Mouse (Mus musculus) embryonic facial prominence, embryonic 15.5 days (tissue): ENCODE measurements at regions not wholly inside any gene's neighbourhood (a gene's known extent, or its start where the extent isn't known, plus 50 kb on each side); places are given as distances from the start of the nearest gene placed in this dataset.

ENCODE experiments used
- ATAC-seq: fragments of 200-750 bp; cut with Nextera tagmentation; 2 replicates; pipeline ENCODE4 v1.8.0; 2017; ENCODE audit warnings: low read depth, moderate TSS enrichment; ENCODE audit not compliant: insufficient number of reproducible peaks, low FRiP score, low TSS enrichment
- H3K27ac ChIP-seq: fragments of 300-500 bp; sonication (generic); replicated peaks from 2 replicates; pipeline ENCODE4 v1.5.1; 2015; ENCODE audit warnings: mild to moderate bottlenecking, inconsistent platforms
- H3K27me3 ChIP-seq: fragments of 300-500 bp; sonication (generic); 2 replicates; pipeline ENCODE4 v1.6.1; 2015; ENCODE audit warnings: inconsistent platforms
- H3K36me3 ChIP-seq: fragments of 300-500 bp; sonication (generic); 2 replicates; pipeline ENCODE4 v1.6.1; 2015; ENCODE audit warnings: mild to moderate bottlenecking, inconsistent platforms
- H3K4me1 ChIP-seq: fragments of 300-500 bp; sonication (generic); 2 replicates; pipeline ENCODE4 v1.6.1; 2015; ENCODE audit warnings: inconsistent platforms
- H3K4me2 ChIP-seq: fragments of 300-500 bp; sonication (generic); replicated peaks from 2 replicates; pipeline ENCODE4 v1.6.1; 2015; ENCODE audit warnings: mild to moderate bottlenecking, inconsistent platforms
- H3K4me3 ChIP-seq: fragments of 300-500 bp; sonication (generic); replicated peaks from 2 replicates; pipeline ENCODE4 v1.5.1; 2015; ENCODE audit warnings: mild to moderate bottlenecking, inconsistent platforms
- H3K9ac ChIP-seq: fragments of 300-500 bp; sonication (generic); 2 replicates; pipeline ENCODE4 v1.6.1; 2015; ENCODE audit warnings: inconsistent platforms
- H3K9me3 ChIP-seq: fragments of 300-500 bp; sonication (generic); replicated peaks from 2 replicates; pipeline ENCODE4 v1.6.1; 2016; ENCODE audit warnings: inconsistent platforms
- WGBS: fragments of 180-500 bp; shearing (Covaris S2); methylation state at CpG from one replicate; pipeline ENCODE4 v1.1.7; 2015; 5-methylcytosine and 5-hydroxymethylcytosine counted together

DNA sequence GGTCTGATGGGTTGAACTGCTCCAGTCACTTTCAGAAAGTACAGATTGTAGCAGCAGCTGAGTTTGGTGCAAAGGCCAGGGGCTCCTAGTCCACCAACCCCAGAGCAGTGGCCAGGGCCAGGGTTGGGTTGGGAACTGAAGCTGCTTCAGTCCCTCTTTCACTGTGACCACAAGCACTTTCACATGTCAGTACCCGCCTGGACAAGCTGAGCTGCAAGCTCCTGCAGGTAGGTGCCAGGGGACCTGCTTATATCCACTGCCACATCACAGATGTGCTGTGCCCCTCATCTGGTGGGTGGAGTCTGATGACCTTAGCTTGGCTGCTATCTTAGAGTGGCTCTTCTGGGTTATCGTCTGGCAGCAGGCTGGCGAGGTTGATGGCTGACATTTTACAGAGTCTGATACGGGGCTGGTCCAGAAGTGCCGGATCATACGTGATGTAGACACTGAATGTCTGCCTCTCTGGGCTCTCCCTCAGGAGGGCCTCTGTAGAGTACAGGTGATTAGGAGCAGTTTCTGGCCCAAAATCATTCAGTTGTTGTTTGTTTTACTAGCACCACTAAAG is 192.6 kb downstream of the Rybp start:
- Histone ChIP-seq H3K27ac (no peak overlapping the region), H3K9me3 (no peaks in the 10 kb centered on the region), H3K4me2 (no peak overlapping the region), H3K36me3 (no peaks in the 10 kb centered on the region), H3K9ac (no peak overlapping the region), H3K4me3 (no peak overlapping the region), H3K4me1 (peaks cover 10% of the 10 kb centered on the region), H3K27me3 (peaks cover 5% of the 10 kb centered on the region; the same call in 1 of the 2 replicates)
- WGBS: 89% methylated on average over 6 of the region's 6 CpGs
- ATAC-seq: no peak

DNA sequence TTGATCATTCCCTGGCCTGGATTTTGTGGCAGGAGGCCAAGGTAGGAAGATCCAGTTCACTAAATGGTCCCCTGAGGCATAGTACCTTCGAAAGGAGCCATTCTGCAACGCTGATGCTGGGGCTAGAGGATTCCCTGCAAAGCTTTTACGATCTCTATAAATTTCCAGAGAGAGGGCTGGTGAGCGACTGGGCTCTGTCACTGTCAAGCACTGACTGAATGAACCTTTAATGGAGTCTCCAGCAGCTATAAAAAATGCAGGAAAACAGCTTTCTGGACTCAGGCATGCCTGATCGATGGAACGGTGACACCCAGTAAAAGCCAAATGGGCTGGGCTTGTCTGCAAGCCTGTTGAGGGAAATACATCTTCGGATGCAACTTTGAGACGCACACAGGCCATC is 194.4 kb downstream of the Rybp start:
- H3K4me3 ChIP-seq: no peak overlapping the region
- H3K4me2 ChIP-seq: no peak overlapping the region
- no peak overlapping the region for H3K9ac ChIP-seq
- no peaks in the 10 kb centered on the region for H3K9me3 ChIP-seq
- H3K4me1 ChIP-seq: peaks cover 10% of the 10 kb centered on the region
- no peaks in the 10 kb centered on the region for H3K36me3 ChIP-seq
- no peak for ATAC-seq
- peaks cover 4% of the 10 kb centered on the region; the same call in 1 of the 2 replicates for H3K27me3 ChIP-seq
- WGBS: 60% methylated on average over 8 of the region's 8 CpGs
- no peak overlapping the region for H3K27ac ChIP-seq

DNA sequence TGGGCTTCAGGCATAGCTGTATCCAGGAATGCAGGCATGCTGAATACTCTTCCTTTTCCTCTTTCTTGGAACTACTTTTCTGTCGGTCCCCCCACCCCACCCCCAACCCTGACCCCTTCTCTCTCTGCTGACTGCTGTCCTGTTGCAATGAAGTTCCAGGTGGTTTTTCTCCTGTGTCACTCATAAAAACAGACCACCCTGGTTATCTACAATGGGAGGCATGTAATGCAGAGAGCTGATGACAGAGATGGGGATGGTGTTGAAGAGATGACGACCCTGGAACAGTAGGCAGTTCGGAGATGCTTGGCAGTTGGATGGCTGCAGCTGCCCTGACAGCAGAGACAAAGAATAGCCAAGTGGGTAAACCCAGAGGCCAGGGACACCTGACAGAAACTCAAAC is 195.5 kb downstream of the Rybp start:
- ATAC-seq: no peak
- Histone ChIP-seq H3K27ac (no peak overlapping the region), H3K4me2 (no peak overlapping the region), H3K9ac (no peak overlapping the region), H3K36me3 (no peaks in the 10 kb centered on the region), H3K27me3 (peaks cover 4% of the 10 kb centered on the region; the same call in 1 of the 2 replicates), H3K4me1 (peaks cover 8% of the 10 kb centered on the region), H3K4me3 (no peak overlapping the region), H3K9me3 (no peaks in the 10 kb centered on the region)
- WGBS: 73% methylated on average over 3 of the region's 3 CpGs

DNA sequence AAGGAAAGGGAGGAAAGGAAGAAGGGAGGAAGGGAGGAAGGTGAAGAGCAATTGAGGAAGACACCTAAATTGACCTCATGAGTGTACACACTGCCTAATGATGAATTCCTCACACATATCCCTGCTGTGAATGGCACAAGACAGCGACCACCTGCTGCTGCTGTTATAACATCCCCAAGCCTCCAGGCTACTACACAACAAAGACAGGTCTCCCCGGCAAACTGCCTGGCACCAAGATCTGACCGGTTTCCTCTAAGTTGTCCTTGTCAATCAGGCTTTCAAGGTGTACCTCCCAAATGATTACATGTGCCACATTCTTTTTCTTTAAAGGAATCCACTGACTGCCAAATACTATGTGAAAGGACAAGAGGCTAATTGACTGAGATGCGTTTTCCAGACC is 198.7 kb downstream of the Rybp start:
- Histone ChIP-seq H3K9ac (no peak overlapping the region), H3K27ac (no peak overlapping the region), H3K9me3 (no peaks in the 10 kb centered on the region), H3K4me3 (no peak overlapping the region), H3K4me2 (no peak overlapping the region), H3K36me3 (no peaks in the 10 kb centered on the region), H3K27me3 (peaks cover 4% of the 10 kb centered on the region; the same call in 1 of the 2 replicates), H3K4me1 (no peaks in the 10 kb centered on the region)
- ATAC-seq: no peak
- 36% methylated on average over 4 of the region's 4 CpGs for WGBS

DNA sequence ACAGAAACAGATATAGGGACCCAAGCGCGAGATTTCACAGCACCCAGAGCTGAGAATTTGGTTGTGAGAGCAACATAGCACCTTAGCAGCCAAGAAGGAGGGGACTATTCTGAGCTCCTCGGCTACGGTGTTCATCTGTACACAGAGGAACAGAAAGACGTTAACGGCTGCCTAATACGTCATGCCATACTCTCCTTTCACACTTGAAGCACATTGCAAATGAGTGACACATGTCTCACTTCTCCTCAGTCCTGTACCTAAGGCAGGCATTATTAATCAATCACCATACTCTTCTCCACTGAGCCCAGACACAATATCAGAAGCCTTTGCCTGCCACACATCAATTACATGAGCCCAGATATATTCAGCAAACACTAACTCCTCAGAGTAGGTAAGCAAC is 200.5 kb downstream of the Rybp start:
- H3K9me3 ChIP-seq: no peaks in the 10 kb centered on the region
- H3K36me3 ChIP-seq: no peaks in the 10 kb centered on the region
- H3K27ac ChIP-seq: no peak overlapping the region
- ATAC-seq: no peak
- 79% methylated on average over 7 of the region's 7 CpGs for WGBS
- H3K9ac ChIP-seq: no peak overlapping the region
- peaks cover 4% of the 10 kb centered on the region; the same call in 1 of the 2 replicates for H3K27me3 ChIP-seq
- H3K4me3 ChIP-seq: no peak overlapping the region
- no peaks in the 10 kb centered on the region for H3K4me1 ChIP-seq
- H3K4me2 ChIP-seq: no peak overlapping the region

DNA sequence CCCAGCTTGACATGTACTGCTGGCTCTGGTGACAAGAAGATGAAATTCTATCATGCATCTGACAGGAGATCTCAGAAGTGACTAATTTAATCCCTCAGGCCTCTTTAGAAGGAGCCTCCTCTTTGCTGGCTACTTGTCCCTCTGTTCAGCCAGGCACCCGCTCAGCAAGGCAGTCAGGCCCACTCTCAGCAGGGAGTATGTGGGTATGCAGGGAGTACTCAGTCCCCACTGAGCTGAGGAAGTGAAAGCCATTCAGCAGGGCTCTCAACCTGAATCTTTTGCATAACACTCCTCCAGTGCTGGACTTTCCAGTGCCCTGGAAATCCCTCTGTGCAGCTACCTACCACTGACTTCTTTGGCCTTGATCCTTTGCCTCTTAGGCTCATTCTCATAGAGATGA is 201.3 kb downstream of the Rybp start:
- H3K9me3 ChIP-seq: no peaks in the 10 kb centered on the region
- H3K27ac ChIP-seq: no peak overlapping the region
- no peak overlapping the region for H3K9ac ChIP-seq
- 69% methylated on average over 1 of the region's 1 CpGs for WGBS
- no peak overlapping the region for H3K4me2 ChIP-seq
- no peaks in the 10 kb centered on the region for H3K4me1 ChIP-seq
- no peak overlapping the region for H3K4me3 ChIP-seq
- peaks cover 4% of the 10 kb centered on the region; the same call in 1 of the 2 replicates for H3K27me3 ChIP-seq
- H3K36me3 ChIP-seq: no peaks in the 10 kb centered on the region
- ATAC-seq: no peak

DNA sequence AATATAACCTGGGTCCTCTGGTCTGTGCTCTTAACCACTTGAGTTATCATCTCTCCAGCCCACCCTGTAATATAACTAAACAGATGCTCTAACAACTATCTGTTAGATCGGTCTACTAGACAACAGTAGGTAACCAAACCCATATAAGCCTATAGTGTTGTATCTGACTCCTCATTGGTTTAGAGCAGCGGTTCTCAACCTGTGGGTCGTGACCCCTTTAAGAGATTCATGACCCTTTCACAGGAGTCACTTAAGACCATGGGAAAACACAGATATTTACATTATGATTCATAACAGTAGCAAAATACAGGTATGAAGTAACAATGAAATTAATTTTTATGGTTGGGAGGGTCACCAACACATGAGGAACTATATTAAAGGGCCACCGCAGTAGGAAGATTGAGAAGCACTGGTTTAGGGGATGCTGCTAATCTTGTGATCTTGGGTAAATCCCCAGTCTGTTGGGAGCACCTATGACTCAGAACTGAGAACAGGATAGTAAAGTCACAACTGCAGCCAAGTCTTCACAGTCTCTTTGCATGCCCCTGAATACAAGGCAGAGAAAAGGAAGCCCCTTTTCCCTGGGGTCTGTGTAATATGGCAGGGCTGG is 203.3 kb downstream of the Rybp start:
- H3K27me3 ChIP-seq: no peaks in the 10 kb centered on the region
- H3K4me3 ChIP-seq: no peak overlapping the region
- 91% methylated on average over 4 of the region's 4 CpGs for WGBS
- H3K36me3 ChIP-seq: no peaks in the 10 kb centered on the region
- ATAC-seq: no peak
- H3K9ac ChIP-seq: no peak overlapping the region
- H3K9me3 ChIP-seq: no peaks in the 10 kb centered on the region
- 0 out of 2 replicates have a peak, but pooled peaks cover 5% of the 10 kb centered on the region for H3K4me1 ChIP-seq
- H3K27ac ChIP-seq: no peak overlapping the region
- no peak overlapping the region for H3K4me2 ChIP-seq

DNA sequence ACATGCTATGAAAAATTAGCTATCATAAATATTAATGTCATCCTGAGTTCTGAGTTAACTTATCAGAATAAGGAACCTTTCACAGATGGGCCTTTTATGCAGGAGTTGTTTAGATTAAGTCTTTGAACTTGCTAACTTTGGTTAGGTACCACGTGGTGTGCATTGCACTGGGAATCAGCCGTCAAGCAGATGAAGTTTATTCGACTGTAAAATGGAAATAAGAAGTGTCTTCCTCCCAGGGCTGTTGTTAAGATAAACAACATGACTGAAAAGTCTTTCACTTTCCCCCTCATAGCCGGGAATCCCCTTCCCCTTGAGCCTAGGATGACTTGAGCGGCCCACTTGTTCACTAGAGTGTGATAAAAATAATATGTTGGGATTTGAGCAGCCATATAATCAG is 204.2 kb downstream of the Rybp start:
- H3K27ac ChIP-seq: no peak overlapping the region
- H3K9me3 ChIP-seq: no peaks in the 10 kb centered on the region
- no peak for ATAC-seq
- no peak overlapping the region for H3K9ac ChIP-seq
- H3K4me1 ChIP-seq: 0 out of 2 replicates have a peak, but pooled peaks cover 5% of the 10 kb centered on the region
- no peaks in the 10 kb centered on the region for H3K36me3 ChIP-seq
- H3K4me2 ChIP-seq: no peak overlapping the region
- WGBS: 71% methylated on average over 5 of the region's 5 CpGs
- H3K4me3 ChIP-seq: no peak overlapping the region
- no peaks in the 10 kb centered on the region for H3K27me3 ChIP-seq

DNA sequence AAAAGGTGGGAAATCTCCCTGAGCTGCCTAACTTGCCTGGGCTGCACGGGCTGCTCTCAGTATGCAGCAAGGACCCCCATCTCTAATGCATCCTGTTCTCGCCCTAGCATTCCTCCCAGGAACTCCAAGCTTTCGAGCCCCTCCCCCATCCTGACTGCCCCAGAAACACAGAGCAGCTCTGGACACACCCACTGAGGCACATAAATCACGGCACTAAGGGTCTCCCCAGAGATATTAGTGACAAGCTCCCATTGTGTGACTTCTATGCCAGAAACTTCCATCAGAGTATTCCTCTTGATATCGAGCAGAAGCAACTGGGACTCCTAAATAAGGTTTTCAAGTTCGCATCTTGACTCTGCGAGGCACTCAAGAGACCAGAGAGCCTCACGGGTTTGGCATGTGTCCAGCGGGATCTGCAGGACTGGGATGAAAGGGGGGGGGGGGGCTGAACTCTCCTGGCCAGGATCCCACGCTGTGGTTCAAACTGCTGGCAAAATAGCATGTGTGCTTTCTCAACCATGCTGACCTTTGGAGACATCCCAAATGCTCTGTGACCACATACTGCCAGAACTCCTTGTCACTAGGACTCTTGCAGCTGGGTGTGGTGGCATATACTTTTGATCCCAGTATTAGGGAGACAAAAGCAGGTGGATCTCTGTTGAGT is 212.5 kb downstream of the Rybp start:
- Histone ChIP-seq H3K36me3 (no peaks in the 10 kb centered on the region), H3K9me3 (no peaks in the 10 kb centered on the region), H3K27ac (no peak overlapping the region), H3K4me2 (no peak overlapping the region; the same call in 1 of the 2 replicates), H3K4me1 (peaks cover 15% of the 10 kb centered on the region), H3K27me3 (0 out of 2 replicates have a peak, but pooled peaks cover 4% of the 10 kb centered on the region), H3K9ac (no peak overlapping the region), H3K4me3 (no peak overlapping the region)
- WGBS: 9% methylated on average over 10 of the region's 10 CpGs
- ATAC-seq: no peak

DNA sequence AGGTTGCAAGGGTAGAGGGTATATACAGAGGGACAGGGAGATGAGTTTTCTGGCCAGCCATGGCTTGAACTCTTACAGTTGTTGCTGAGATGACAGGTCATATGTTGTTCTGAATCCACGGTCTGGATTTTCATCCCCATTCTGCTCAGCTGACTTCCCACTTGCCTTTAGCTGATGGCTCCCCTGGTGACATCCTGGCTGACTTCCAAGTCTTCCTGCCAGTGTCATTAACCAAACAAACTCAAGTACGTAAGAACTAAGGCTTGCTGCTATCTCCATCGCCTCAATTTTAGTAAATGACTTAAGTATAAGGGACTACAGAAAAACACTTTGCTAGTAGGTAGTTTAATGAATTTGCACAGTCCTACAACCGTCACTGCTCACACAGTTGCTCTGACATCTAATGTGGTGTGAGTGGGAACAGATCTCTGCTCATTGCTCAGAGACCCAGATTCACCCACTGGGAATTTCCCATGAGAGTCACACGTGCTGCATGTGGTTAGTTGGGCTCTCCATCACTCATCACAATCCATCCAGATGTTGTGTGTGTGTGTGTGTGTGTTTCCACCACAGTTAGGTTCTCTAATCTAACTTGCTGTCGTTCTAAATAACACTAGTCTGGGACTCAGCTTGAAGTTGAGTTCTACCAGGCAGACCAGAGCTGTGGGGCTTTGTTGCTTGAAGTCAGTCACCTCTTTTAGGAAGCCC is 214.9 kb downstream of the Rybp start:
- Histone ChIP-seq H3K9me3 (no peaks in the 10 kb centered on the region), H3K4me3 (no peak overlapping the region), H3K27me3 (0 out of 2 replicates have a peak, but pooled peaks cover 4% of the 10 kb centered on the region), H3K9ac (no peak overlapping the region), H3K27ac (no peak overlapping the region), H3K4me1 (peaks cover 10% of the 10 kb centered on the region), H3K36me3 (no peaks in the 10 kb centered on the region), H3K4me2 (no peak overlapping the region)
- ATAC-seq: no peak
- 58% methylated on average over 6 of the region's 6 CpGs for WGBS

DNA sequence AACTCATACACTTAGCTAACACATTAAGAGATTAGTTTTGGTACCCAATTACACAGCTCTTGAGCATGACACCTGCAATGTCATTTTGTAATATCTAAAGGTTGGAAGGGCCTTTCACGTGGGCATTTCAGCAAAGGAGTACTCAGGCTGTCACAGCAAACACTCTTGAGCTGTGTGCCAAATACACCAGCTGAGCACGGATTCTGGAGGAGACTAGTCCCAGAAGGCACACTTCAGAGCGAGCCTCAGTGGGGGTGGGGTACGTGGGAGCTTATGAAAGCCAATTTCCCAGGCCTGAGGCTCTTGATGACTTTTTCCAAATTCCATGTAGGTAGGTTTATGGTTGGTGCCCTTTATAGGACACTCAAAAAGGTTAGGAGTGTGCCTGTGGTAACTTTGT is 218.1 kb downstream of the Rybp start:
- no peaks in the 10 kb centered on the region for H3K36me3 ChIP-seq
- 0 out of 2 replicates have a peak, but pooled peaks cover 4% of the 10 kb centered on the region for H3K27me3 ChIP-seq
- WGBS: 64% methylated on average over 4 of the region's 4 CpGs
- H3K4me1 ChIP-seq: no peaks in the 10 kb centered on the region
- H3K9me3 ChIP-seq: no peaks in the 10 kb centered on the region
- no peak overlapping the region for H3K4me3 ChIP-seq
- H3K9ac ChIP-seq: no peak overlapping the region
- ATAC-seq: no peak
- no peak overlapping the region for H3K27ac ChIP-seq
- no peak overlapping the region for H3K4me2 ChIP-seq
